Mouse (Mus musculus) forebrain, embryonic 16.5 days (tissue): ENCODE results near the gene Gm10354. TPM values are rescaled to one million over a fixed set of nuclear protein-coding genes. Genes with fewer than 3 reads are reported as not detected.
"Not testable (repeated sequence)": the region's sequence is repeated elsewhere in the genome, so short reads cannot be mapped to it uniquely, and the experiment has no call there.

Source experiments
- ATAC-seq: fragments of 200-750 bp; cut with Nextera tagmentation; 2 replicates; pipeline ENCODE4 v1.8.0; 2017; ENCODE audit warnings: mild to moderate bottlenecking, moderate library complexity
- H3K27ac ChIP-seq: fragments of 300-500 bp; sonication (generic); 2 replicates; pipeline ENCODE4 v1.5.1; 2014; ENCODE audit warnings: low read length, control low read depth
- H3K27me3 ChIP-seq: fragments of 300-500 bp; sonication (generic); replicated peaks from 2 replicates; pipeline ENCODE4 v1.6.1; 2014; ENCODE audit warnings: low read length; ENCODE audit not compliant: control insufficient read depth, insufficient read depth
- H3K36me3 ChIP-seq: fragments of 300-500 bp; sonication (generic); 2 replicates; pipeline ENCODE4 v1.6.1; 2014; ENCODE audit not compliant: control insufficient read depth, insufficient read depth
- H3K4me1 ChIP-seq: fragments of 300-500 bp; sonication (generic); replicated peaks from 2 replicates; pipeline ENCODE4 v1.6.1; 2014; ENCODE audit warnings: low read length; ENCODE audit not compliant: control insufficient read depth, insufficient read depth
- H3K4me2 ChIP-seq: fragments of 300-500 bp; sonication (generic); 2 replicates; pipeline ENCODE4 v1.6.1; 2014; ENCODE audit warnings: mild to moderate bottlenecking, low read length, control low read depth
- H3K4me3 ChIP-seq: fragments of 300-500 bp; sonication (generic); replicated peaks from 2 replicates; pipeline ENCODE4 v1.5.1; 2014; ENCODE audit warnings: mild to moderate bottlenecking, low read length, control low read depth
- H3K9ac ChIP-seq: fragments of 300-500 bp; sonication (generic); replicated peaks from 2 replicates; pipeline ENCODE4 v1.6.1; 2014; ENCODE audit warnings: low read depth, low read length, control low read depth
- H3K9me3 ChIP-seq: fragments of 300-500 bp; sonication (generic); 2 replicates; pipeline ENCODE4 v1.6.1; 2016; ENCODE audit warnings: low read length; ENCODE audit not compliant: control insufficient read depth
- WGBS: fragments of 180-500 bp; shearing (Covaris S2); extraction: QIAGEN DNeasy Blood & Tissue Kit; methylation state at CpG from one replicate; pipeline ENCODE4 v1.1.7; 2014; 5-methylcytosine and 5-hydroxymethylcytosine counted together
- polyA plus RNA-seq: library from polyadenylated mRNA; unstranded; fragments of >200 nt; fragmentation: Nextera tagmentation; extraction: Ambion mirVana; gene quantifications from 2 replicates; pipeline ENCODE4 v1.2.1, GENCODE M21; 2015

Gm10354 gene
- polyA plus RNA-seq, 1 experiment from 2014 or later: not detected

GRCm38 (mm10) chr5:14997556-14997955, 18.8 kb upstream of the Gm10354 start:
- 88% methylated on average over 4 of the region's 4 CpGs for WGBS

GRCm38 (mm10) chr5:14996670-14997249, 18.0 kb upstream of the Gm10354 start:
- not testable (repeated sequence) for H3K4me2 ChIP-seq, H3K27me3 ChIP-seq, H3K4me3 ChIP-seq, H3K4me1 ChIP-seq, H3K9ac ChIP-seq, H3K36me3 ChIP-seq, ATAC-seq, H3K27ac ChIP-seq
- 71% methylated on average over 6 of the region's 7 CpGs for WGBS
- H3K9me3 ChIP-seq: peaks cover 17% of the 10 kb centered on the region

More at GRCm38 (mm10) chr5:14997556-14997955, 18.8 kb upstream of the Gm10354 start:
- H3K4me3 ChIP-seq, H3K4me2 ChIP-seq, H3K27me3 ChIP-seq, H3K4me1 ChIP-seq, ATAC-seq, H3K36me3 ChIP-seq, H3K27ac ChIP-seq, H3K9ac ChIP-seq: not testable (repeated sequence)
- H3K9me3 ChIP-seq: peaks cover 19% of the 10 kb centered on the region

- 90% methylated on average over 6 of the region's 6 CpGs for WGBS
- peaks cover 18% of the 10 kb centered on the region for H3K9me3 ChIP-seq
- H3K4me1 ChIP-seq, H3K27ac ChIP-seq, H3K27me3 ChIP-seq, H3K4me2 ChIP-seq, H3K36me3 ChIP-seq, ATAC-seq, H3K9ac ChIP-seq, H3K4me3 ChIP-seq: not testable (repeated sequence)
Observed at GRCm38 (mm10) chr5:14994124-14994523, 15.4 kb upstream of the Gm10354 start.

GRCm38 (mm10) chr5:14990375-14991158, 11.8 kb upstream of the Gm10354 start:
- H3K4me3 ChIP-seq: not testable (repeated sequence)

GRCm38 (mm10) chr5:14986649-14987387, 8.1 kb upstream of the Gm10354 start:
- not testable (repeated sequence) for ATAC-seq, H3K4me3 ChIP-seq, H3K9ac ChIP-seq, H3K36me3 ChIP-seq, H3K4me2 ChIP-seq, H3K4me1 ChIP-seq, H3K9me3 ChIP-seq, H3K27ac ChIP-seq, H3K27me3 ChIP-seq
- 35% methylated on average over 5 of the region's 6 CpGs for WGBS

More at GRCm38 (mm10) chr5:14990375-14991158, 11.8 kb upstream of the Gm10354 start:
- not testable (repeated sequence) for H3K4me1 ChIP-seq, ATAC-seq, H3K4me2 ChIP-seq, H3K27me3 ChIP-seq, H3K36me3 ChIP-seq, H3K27ac ChIP-seq, H3K9ac ChIP-seq, H3K9me3 ChIP-seq
- 80% methylated on average over 7 of the region's 8 CpGs for WGBS

- H3K9ac ChIP-seq, H3K4me1 ChIP-seq, H3K4me2 ChIP-seq, H3K4me3 ChIP-seq, H3K9me3 ChIP-seq, H3K36me3 ChIP-seq, H3K27ac ChIP-seq, ATAC-seq, H3K27me3 ChIP-seq: not testable (repeated sequence)
- WGBS: 78% methylated on average over 4 of the region's 4 CpGs
Observed at GRCm38 (mm10) chr5:14977368-14977767, 1.4 kb downstream of the Gm10354 start.

- not testable (repeated sequence) for H3K36me3 ChIP-seq, ATAC-seq, H3K4me2 ChIP-seq, H3K9ac ChIP-seq, H3K27me3 ChIP-seq, H3K4me3 ChIP-seq, H3K27ac ChIP-seq, H3K4me1 ChIP-seq
- WGBS: 60% methylated on average over 3 of the region's 4 CpGs
- H3K9me3 ChIP-seq: peaks cover 14% of the 10 kb centered on the region
Observed at GRCm38 (mm10) chr5:14975294-14975693, 3.4 kb downstream of the Gm10354 start.

GRCm38 (mm10) chr5:14972841-14973240, 5.9 kb downstream of the Gm10354 start:
- H3K27ac ChIP-seq, H3K9me3 ChIP-seq, H3K4me2 ChIP-seq, H3K4me3 ChIP-seq, H3K36me3 ChIP-seq, H3K9ac ChIP-seq, ATAC-seq, H3K27me3 ChIP-seq, H3K4me1 ChIP-seq: not testable (repeated sequence)
- 80% methylated on average over 3 of the region's 3 CpGs for WGBS

GRCm38 (mm10) chr5:14963821-14964220, 14.9 kb downstream of the Gm10354 start:
- not testable (repeated sequence) for H3K4me3 ChIP-seq, H3K36me3 ChIP-seq, H3K27ac ChIP-seq, H3K4me2 ChIP-seq, H3K27me3 ChIP-seq, ATAC-seq, H3K4me1 ChIP-seq, H3K9ac ChIP-seq
- H3K9me3 ChIP-seq: peaks cover 12% of the 10 kb centered on the region
- WGBS: 80% methylated on average over 12 of the region's 13 CpGs
